Mouse (Mus musculus): ENCODE results near the gene Ndufa9.

- TF ChIP-seq CTCF (IDR thresholded peaks at IDR 0.05; ENCODE audit: low read depth) (no peak), EP300 (IDR thresholded peaks at IDR 0.05; ENCODE audit: low read depth) (no peak)
These were observed 28.2 kb upstream of the Ndufa9 start for GRCm38 (mm10) chr6:126877118-126877517.

Data from liver, embryonic 14.5 days (tissue).